Mouse (Mus musculus) ZHBTc4 (cell line): ENCODE measurements at regions not wholly inside any gene's neighbourhood (a gene's known extent, or its start where the extent isn't known, plus 50 kb on each side); places are given as distances from the start of the nearest gene placed in this dataset.
A peak's percentile ranks its signal among the peaks of the same experiment; 100 is the strongest.

Experiments
- DNase-seq: peaks from one replicate; pipeline ENCODE4 v3.0.0-alpha.2; 2011; ENCODE audit warnings: low read depth, low spot score

DNA sequence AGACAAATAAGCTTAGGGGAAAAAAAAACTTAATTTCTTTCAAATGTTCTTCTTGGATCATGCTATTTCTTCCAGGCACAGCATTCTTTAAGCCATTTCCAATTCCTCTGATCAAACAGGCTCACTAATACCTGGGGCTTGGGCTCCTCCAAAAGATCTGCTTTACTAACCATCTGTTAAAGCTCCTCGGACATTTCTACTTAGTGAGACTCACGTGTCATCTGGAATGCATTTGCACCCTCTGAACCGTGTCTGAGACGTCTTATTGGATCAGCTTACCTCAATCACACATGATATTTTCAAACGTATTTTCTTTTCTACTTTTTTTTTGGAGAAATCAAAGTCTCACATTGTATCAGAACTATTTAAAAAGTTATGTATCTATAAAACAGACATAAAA lies 132.4 kb downstream of the Npr3 start:
- no peak for DNase-seq

GRCm38 (mm10) chr15:11770596-11770995 lies 136.5 kb downstream of the Npr3 start:
- no peak for DNase-seq

GRCm38 (mm10) chr15:11757963-11758362 lies 149.1 kb downstream of the Npr3 start:
- DNase-seq = no peak

DNA sequence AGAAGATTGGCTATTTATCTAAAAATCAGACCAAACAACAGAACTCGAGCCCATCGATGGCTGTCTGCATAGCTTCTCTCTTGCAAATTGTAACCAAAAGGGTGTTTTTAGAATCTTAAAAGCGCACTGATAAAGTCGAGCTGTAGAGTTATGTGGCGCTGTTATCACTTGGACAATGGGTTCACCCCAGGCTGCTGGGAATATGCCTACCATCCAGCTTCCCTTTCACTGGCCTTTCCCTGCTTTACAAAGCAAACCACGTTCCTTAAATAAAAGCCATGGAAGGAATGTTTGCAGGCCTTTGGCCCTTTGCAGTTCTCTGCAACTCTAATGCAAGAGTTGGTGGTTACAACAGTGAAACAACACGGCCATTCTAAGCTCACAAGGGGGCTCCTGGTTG lies 150.3 kb downstream of the Npr3 start:
- DNase-seq = peak; percentile 58

DNA sequence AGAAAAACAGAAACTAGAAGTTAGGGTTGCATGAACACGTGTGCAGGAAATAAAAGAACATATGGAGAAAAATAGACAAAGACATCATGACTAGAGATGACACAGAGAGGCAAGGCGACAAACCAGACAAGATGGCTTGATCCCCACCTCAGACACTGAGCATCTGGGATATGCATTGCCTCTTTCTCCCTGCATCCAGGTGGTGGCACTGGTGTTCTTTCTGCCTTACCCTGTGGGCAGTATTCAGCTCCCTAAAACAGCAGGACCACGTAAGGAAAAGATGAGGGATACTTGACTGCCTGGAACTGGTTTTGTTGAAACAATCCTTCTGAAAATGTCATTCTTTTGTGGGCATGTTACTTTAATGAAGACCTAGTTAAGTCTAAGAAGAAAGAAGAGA lies 153.9 kb downstream of the Npr3 start:
- peak; percentile 45 for DNase-seq

GRCm38 (mm10) chr15:11750893-11751292 lies 156.2 kb downstream of the Npr3 start:
- no peak for DNase-seq

GRCm38 (mm10) chr15:11749509-11749908 lies 157.6 kb downstream of the Npr3 start:
- no peak for DNase-seq

GRCm38 (mm10) chr15:11748306-11748705 lies 158.8 kb downstream of the Npr3 start:
- DNase-seq = no peak

DNA sequence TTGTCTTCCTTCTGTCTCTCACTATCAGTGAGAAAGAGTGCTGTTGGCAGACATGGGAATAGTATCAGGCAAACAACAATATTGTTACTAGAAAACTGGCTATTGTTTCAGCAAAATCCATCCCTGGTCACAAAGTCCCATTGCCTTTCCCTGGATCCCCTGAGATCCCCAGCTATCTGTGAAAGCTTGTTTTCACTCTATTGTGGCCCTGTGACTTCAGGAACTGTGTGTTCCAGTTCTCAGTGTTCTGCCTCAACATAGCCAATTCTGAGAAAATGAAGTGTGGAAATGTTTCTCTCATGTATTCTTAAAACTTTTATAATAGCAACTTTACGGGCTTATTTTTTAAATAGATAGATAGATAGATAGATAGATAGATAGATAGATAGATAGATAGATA lies 160.3 kb downstream of the Npr3 start:
- no peak for DNase-seq

- no peak for DNase-seq
Measured at GRCm38 (mm10) chr15:11745629-11746372, 161.3 kb downstream of the Npr3 start.

- no peak for DNase-seq
Measured at GRCm38 (mm10) chr15:11744903-11745302, 162.2 kb downstream of the Npr3 start.

GRCm38 (mm10) chr15:11744296-11744695 lies 162.8 kb downstream of the Npr3 start:
- DNase-seq = no peak

GRCm38 (mm10) chr15:11742820-11743219 lies 164.3 kb downstream of the Npr3 start:
- DNase-seq = no peak

- no peak for DNase-seq
Measured at GRCm38 (mm10) chr15:11742346-11742729, 164.7 kb downstream of the Npr3 start.

- no peak for DNase-seq
Measured at GRCm38 (mm10) chr15:11741598-11742345, 165.3 kb downstream of the Npr3 start.

- DNase-seq = no peak
Measured at GRCm38 (mm10) chr15:11737436-11738000, 169.6 kb downstream of the Npr3 start.

DNA sequence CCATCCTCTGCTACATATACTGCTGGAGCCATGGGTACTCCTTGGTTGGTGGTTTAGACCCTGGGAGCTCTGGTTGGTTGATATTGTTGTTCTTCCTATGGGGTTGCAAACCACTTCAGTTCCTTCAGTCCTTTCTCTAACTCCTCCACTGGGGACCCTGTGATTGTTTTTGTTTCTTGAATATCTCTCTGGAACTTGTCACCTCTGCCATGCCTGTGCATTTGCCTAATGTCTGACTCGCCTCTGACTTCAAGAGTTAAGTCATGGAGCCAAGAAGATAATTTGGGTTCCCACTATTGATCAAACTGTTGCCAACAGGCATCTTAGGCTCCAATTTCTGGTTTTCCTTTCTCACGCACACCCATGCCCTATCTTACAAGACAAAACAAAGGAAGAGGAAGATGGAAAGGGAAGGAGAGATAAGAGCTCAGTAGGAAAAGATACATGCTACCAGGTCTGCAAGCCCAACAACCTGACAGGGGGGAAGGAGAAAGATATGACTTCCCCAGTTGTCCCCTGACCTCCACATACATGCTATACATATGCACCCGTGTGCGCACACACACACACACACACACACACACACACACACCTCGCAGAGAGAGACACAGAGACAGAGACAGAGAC lies 172.3 kb downstream of the Npr3 start:
- DNase-seq = no peak

DNA sequence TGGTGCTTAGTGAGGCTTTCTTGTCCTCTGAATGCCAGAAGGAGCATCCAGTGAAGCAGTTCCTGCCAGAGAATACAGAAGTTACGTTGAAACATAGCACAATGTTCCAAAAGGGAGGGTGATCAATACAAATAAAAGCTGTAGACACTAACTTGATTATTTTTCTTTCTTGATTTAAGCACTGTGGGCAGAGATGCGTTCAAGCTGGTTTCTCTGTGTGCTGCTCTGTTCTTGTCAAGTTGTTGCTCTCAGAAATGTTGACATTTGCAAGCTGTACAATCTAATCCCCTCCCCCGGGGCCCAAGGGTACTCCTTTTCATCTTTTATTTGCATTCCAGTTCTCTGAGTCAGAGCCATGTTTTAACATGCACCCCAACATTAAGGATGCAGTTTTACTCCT lies 177.7 kb downstream of the Npr3 start:
- no peak for DNase-seq

DNA sequence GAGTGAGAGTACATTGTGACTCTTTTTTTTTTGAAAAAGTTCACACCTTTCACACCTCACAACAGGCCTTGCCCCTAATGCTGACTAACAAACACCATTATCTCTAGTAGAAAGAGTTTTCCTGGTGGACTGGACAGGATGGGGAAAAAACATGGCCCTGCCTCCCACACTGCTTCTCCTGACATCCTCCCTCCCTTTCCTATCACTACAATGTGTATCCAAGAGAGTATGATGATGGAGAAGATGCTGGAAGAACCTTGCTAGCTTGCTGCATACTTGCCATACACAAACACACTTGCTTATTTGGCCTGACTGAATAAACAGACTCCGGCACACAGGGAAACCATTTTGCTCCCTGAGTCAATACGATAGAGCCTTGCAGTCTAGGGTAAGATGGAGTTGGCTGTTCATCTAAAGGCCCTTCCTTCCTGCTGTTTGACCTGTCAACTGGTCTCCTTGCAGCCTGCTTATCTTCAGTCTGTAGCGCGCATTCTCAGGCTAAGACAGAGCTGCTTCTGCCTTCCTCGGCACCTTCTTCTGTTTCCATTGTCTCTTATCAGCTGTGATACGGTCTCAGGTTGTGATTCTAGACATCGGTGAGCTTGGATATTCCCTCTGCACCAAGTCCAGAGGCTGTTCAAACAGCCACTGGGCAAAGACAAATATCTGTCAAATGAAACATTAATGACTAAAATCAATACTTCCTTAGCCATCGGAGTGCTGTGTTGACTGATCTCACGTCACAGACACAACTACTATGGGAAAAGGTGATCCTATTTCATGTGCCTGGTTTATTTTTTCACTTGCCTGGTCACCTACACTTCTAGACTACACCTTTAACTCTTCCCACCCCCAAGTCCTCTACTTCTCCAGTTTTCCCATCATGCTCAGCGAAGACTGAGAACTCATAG lies 181.2 kb downstream of the Npr3 start:
- no peak for DNase-seq

DNA sequence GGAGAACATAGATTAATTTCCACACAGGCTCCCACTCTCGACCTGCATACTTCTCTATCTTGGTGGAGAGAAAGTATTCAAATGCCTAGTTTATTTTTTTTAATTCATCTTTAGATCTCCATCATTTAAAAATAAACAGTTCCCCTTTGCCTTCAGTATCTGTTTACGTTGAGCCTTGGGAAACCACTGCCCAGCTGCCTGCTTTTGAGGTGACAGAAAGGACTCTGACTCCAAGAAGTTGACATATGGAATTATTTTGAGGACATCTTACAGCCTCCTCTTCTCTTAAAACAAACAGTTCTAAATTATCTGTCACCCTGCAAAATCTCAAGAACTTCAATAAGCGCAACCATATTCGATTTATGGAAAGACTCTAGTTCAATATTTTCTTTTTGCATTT lies 186.4 kb downstream of the Npr3 start:
- DNase-seq = no peak

GRCm38 (mm10) chr15:11716168-11716842 lies 190.8 kb downstream of the Npr3 start:
- DNase-seq = no peak
